Mouse (Mus musculus): Measurements from ENCODE around the gene Arpc3. TPM values are rescaled to one million over a fixed set of nuclear protein-coding genes. Genes with fewer than 3 reads are reported as not detected.
A peak's percentile ranks its signal among the peaks of the same experiment; 100 is the strongest.

Gene Arpc3
- polyA plus RNA-seq, 1 experiment from 2014 or later, result 136 TPM

- peaks cover 7% of the 10 kb centered on the region; the same call in 1 of the 2 replicates for H3K4me1 ChIP-seq (replicated peaks; ENCODE audit: insufficient read depth, low read length)
- ATAC-seq (replicated peaks; ENCODE audit: low FRiP score, low read depth) (peak; percentile 84), DNase-seq (ENCODE audit: low spot score) (no peak)
- H3K36me3 ChIP-seq (ENCODE audit: insufficient read depth, low read length), result no peaks in the 10 kb centered on the region
- no peaks in the 10 kb centered on the region for H3K27me3 ChIP-seq (ENCODE audit: insufficient read depth, low read length)
- H3K27ac ChIP-seq, result peak overlapping the region; percentile 82
- H3K9ac ChIP-seq (ENCODE audit: low read depth, low read length), result peak overlapping the region; percentile 93
- H3K9me3 ChIP-seq (replicated peaks; ENCODE audit: low read length), result no peaks in the 10 kb centered on the region
- H3K4me2 ChIP-seq (ENCODE audit: low read length), result peak overlapping the region; percentile 80
- peak overlapping the region; percentile 89 for H3K4me3 ChIP-seq (replicated peaks; ENCODE audit: low read depth, low read length)
- TF ChIP-seq CTCF (IDR thresholded peaks at IDR 0.05; ENCODE audit: low read depth), result no peak
- WGBS, result under 1% methylated on average over 41 of the region's 57 CpGs
These were observed 37.1 kb upstream of the Arpc3 start for GRCm38 (mm10) chr5:122354492-122355067.

- DNase-seq (ENCODE audit: low spot score), result peak; percentile 52
These were observed 20.0 kb upstream of the Arpc3 start, which contains the start of gene Gpn3 for GRCm38 (mm10) chr5:122371591-122372191. Gene Gpn3 (plus strand): TSS chr5:122371876.

GRCm38 (mm10) chr5:122372192-122372769 is 19.4 kb upstream of the Arpc3 start, which contains the start of gene Fam216a:
Gene Fam216a (minus strand): TSS chr5:122372364.
- Histone ChIP-seq H3K4me3 (replicated peaks; ENCODE audit: low read depth, low read length) (peak within 1 kb of the TSS; percentile 79), H3K4me2 (ENCODE audit: low read length) (peak within 1 kb of the TSS; percentile 63), H3K9ac (ENCODE audit: low read depth, low read length) (peak within 1 kb of the TSS; percentile 70), H3K9me3 (replicated peaks; ENCODE audit: low read length) (no peaks in the 10 kb centered on the region), H3K36me3 (ENCODE audit: insufficient read depth, low read length) (peaks cover 14% of the 10 kb centered on the region; the same call in 1 of the 2 replicates), H3K27ac (peak within 1 kb of the TSS; percentile 91), H3K4me1 (replicated peaks; ENCODE audit: insufficient read depth, low read length) (peaks cover 7% of the 10 kb centered on the region; the same call in 1 of the 2 replicates), H3K27me3 (ENCODE audit: insufficient read depth, low read length) (no peaks in the 10 kb centered on the region)
- DNase-seq (ENCODE audit: low spot score), result peak; percentile 99
- peak; percentile 92 for ATAC-seq (replicated peaks; ENCODE audit: low FRiP score, low read depth)
- no peak for TF ChIP-seq CTCF (IDR thresholded peaks at IDR 0.05; ENCODE audit: low read depth)
- under 1% methylated on average over 53 of the region's 53 CpGs for WGBS

More at GRCm38 (mm10) chr5:122371591-122372191, 20.0 kb upstream of the Arpc3 start, which contains the start of gene Gpn3:
- Histone ChIP-seq H3K4me2 (ENCODE audit: low read length) (peak within 1 kb of the TSS; percentile 63), H3K27me3 (ENCODE audit: insufficient read depth, low read length) (no peaks in the 10 kb centered on the region), H3K9ac (ENCODE audit: low read depth, low read length) (peak within 1 kb of the TSS; percentile 70), H3K36me3 (ENCODE audit: insufficient read depth, low read length) (peaks cover 18% of the 10 kb centered on the region; the same call in 1 of the 2 replicates), H3K27ac (peak within 1 kb of the TSS; percentile 91), H3K9me3 (replicated peaks; ENCODE audit: low read length) (no peaks in the 10 kb centered on the region), H3K4me1 (replicated peaks; ENCODE audit: insufficient read depth, low read length) (peaks cover 7% of the 10 kb centered on the region; the same call in 1 of the 2 replicates), H3K4me3 (replicated peaks; ENCODE audit: low read depth, low read length) (peak within 1 kb of the TSS; percentile 79)
- peak; percentile 78 for ATAC-seq (replicated peaks; ENCODE audit: low FRiP score, low read depth)
- no peak for TF ChIP-seq CTCF (IDR thresholded peaks at IDR 0.05; ENCODE audit: low read depth)
- 1% methylated on average over 36 of the region's 46 CpGs for WGBS

DNA sequence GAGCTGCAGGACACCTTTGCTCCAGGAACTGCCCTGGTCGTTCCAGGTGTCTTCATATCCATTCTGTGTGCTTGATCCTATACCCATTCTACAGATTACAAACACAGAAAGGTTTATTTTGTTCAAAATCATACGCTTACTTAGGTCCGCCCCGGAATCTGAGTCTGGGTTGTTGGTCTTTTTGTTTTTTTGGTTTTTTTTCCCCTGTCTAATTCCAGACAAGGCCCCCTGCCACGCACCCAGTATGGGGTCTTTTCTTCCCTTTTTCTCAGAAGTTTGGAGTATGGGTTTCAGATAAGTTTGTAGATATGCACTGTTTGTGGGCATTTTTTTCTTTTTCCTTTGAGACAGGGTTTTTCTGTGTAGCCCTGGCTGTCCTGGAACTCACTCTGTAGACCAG is 18.8 kb upstream of the Arpc3 start:
- no peak for TF ChIP-seq CTCF (IDR thresholded peaks at IDR 0.05; ENCODE audit: low read depth)
- peaks cover 7% of the 10 kb centered on the region; the same call in 1 of the 2 replicates for H3K4me1 ChIP-seq (replicated peaks; ENCODE audit: insufficient read depth, low read length)
- no peaks in the 10 kb centered on the region for H3K9me3 ChIP-seq (replicated peaks; ENCODE audit: low read length)
- H3K27me3 ChIP-seq (ENCODE audit: insufficient read depth, low read length), result no peaks in the 10 kb centered on the region
- peak overlapping the region; percentile 70 for H3K9ac ChIP-seq (ENCODE audit: low read depth, low read length)
- peak overlapping the region; percentile 79 for H3K4me3 ChIP-seq (replicated peaks; ENCODE audit: low read depth, low read length)
- peak overlapping the region; percentile 91 for H3K27ac ChIP-seq
- DNase-seq (ENCODE audit: low spot score) (no peak), ATAC-seq (replicated peaks; ENCODE audit: low FRiP score, low read depth) (no peak)
- peaks cover 9% of the 10 kb centered on the region; the same call in 1 of the 2 replicates for H3K36me3 ChIP-seq (ENCODE audit: insufficient read depth, low read length)
- H3K4me2 ChIP-seq (ENCODE audit: low read length), result peak overlapping the region; percentile 63
- WGBS, result 7% methylated on average over 5 of the region's 5 CpGs

DNA sequence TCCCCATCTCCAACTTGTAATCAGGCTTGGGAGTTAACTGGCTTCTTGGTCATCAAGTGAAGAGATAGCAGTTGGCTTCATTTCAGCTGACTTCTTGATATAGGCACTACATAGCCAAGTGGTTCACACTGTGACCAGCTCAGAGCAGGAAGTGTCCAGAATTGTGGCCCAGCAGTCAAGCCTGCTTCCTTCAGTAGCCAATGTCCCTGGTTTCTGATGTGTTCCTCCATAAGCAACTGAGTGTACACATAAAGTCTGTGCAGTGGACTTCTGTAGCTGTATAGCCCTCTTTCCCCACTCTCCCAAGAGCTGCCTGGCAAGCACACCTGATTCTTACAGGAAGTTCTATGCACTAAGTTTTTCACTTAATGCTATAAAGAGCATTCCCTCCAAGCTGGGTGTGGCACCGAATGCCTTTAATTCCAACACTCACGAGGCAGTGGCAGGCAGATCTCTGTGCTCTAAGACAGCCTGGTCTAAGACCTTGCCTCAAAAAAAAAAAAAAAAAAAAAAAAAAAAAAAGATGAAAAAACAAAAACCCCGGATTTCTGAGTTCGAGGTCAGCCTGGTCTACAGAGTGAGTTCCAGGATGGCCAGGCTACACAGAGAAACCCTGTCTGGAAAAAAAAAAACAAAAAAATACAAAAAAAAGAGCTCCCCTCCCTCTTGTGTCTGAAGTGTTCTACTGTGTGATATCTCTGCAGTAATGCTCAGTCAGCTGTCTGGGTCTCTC is 14.4 kb upstream of the Arpc3 start:
- ATAC-seq (replicated peaks; ENCODE audit: low FRiP score, low read depth) (no peak), DNase-seq (ENCODE audit: low spot score) (no peak)
- no peak overlapping the region for H3K9ac ChIP-seq (ENCODE audit: low read depth, low read length)
- H3K27me3 ChIP-seq (ENCODE audit: insufficient read depth, low read length), result no peaks in the 10 kb centered on the region
- peaks cover 7% of the 10 kb centered on the region; the same call in 1 of the 2 replicates for H3K4me1 ChIP-seq (replicated peaks; ENCODE audit: insufficient read depth, low read length)
- H3K4me3 ChIP-seq (replicated peaks; ENCODE audit: low read depth, low read length), result no peak overlapping the region
- no peak overlapping the region for H3K27ac ChIP-seq
- 85% methylated on average over 4 of the region's 4 CpGs for WGBS
- H3K4me2 ChIP-seq (ENCODE audit: low read length), result no peak overlapping the region
- peaks cover 24% of the 10 kb centered on the region for H3K36me3 ChIP-seq (ENCODE audit: insufficient read depth, low read length)
- no peaks in the 10 kb centered on the region for H3K9me3 ChIP-seq (replicated peaks; ENCODE audit: low read length)
- no peak for TF ChIP-seq CTCF (IDR thresholded peaks at IDR 0.05; ENCODE audit: low read depth)

DNA sequence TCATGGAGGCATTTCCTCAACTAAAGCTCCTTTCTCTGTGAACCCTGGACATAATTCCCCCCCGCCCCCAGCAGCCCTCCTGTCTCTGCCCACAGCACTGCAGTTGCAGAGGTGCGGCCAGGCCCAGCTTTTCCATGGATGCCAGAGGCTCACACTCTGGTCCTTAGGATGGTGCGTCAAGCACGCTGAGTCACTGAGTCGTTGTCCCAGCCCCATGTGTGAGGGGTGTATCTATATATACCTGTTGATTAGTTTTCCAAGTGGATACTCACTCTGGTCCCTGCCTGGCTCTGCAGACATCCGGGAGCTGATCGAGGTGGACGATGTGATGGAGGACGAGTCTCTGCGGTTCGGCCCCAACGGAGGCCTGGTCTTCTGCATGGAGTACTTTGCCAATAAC is 13.5 kb upstream of the Arpc3 start:
- Histone ChIP-seq H3K36me3 (ENCODE audit: insufficient read depth, low read length) (peaks cover 25% of the 10 kb centered on the region), H3K27ac (no peak overlapping the region), H3K4me2 (ENCODE audit: low read length) (no peak overlapping the region), H3K4me3 (replicated peaks; ENCODE audit: low read depth, low read length) (no peak overlapping the region), H3K9me3 (replicated peaks; ENCODE audit: low read length) (no peaks in the 10 kb centered on the region), H3K4me1 (replicated peaks; ENCODE audit: insufficient read depth, low read length) (peaks cover 4% of the 10 kb centered on the region; the same call in 1 of the 2 replicates), H3K9ac (ENCODE audit: low read depth, low read length) (no peak overlapping the region), H3K27me3 (ENCODE audit: insufficient read depth, low read length) (no peaks in the 10 kb centered on the region)
- DNase-seq (ENCODE audit: low spot score) (no peak), ATAC-seq (replicated peaks; ENCODE audit: low FRiP score, low read depth) (no peak)
- no peak for TF ChIP-seq CTCF (IDR thresholded peaks at IDR 0.05; ENCODE audit: low read depth)
- WGBS, result 95% methylated on average over 12 of the region's 12 CpGs
